Mouse (Mus musculus) ES-Bruce4 (cell line): ENCODE results near the gene Gpcpd1.

Source experiments
- CTCF ChIP-seq: IDR thresholded peaks from one replicate; pipeline ENCODE4 v1.8.1; 2011; ENCODE audit warnings: low read depth, low read length
- POLR2A ChIP-seq: IDR thresholded peaks from one replicate; pipeline ENCODE4 v1.8.1; 2011; ENCODE audit warnings: low read length; ENCODE audit not compliant: insufficient read depth

GRCm38 (mm10) chr2:132527864-132528263 is 59.7 kb downstream of the Gpcpd1 start:
- TF ChIP-seq CTCF (no peak), POLR2A (no peak)
